Mouse (Mus musculus) layer of hippocampus, adult 18-20 months (tissue): ENCODE measurements around the gene Lancl1. TPM values are rescaled to one million over a fixed set of nuclear protein-coding genes. Genes with fewer than 3 reads are reported as not detected.

Experiments
- DNase-seq, 2 experiments: peaks; one replicate each; pipeline ENCODE4 v3.0.0; 2022; ENCODE audit warnings: low spot score in 2 of 2
- total RNA-seq, 2 experiments: library from RNA; stranded (reverse); gene quantifications; 2 replicates each; pipeline ENCODE4 v1.2.3; 2021

The Lancl1 gene
- total RNA-seq, 2 experiments from 2014 or later, result 202 to 223 TPM

- DNase-seq, result no peak
Observed at GRCm38 (mm10) chr1:67017101-67017870, 21.4 kb downstream of the Lancl1 start.

- no peak for DNase-seq
Observed at GRCm38 (mm10) chr1:67014205-67014604, 24.5 kb downstream of the Lancl1 start.

- no peak for DNase-seq
Observed at GRCm38 (mm10) chr1:67010520-67010919, 28.2 kb downstream of the Lancl1 start.

- DNase-seq, result no peak
Observed at GRCm38 (mm10) chr1:67003699-67004098, 35.0 kb downstream of the Lancl1 start.

- no peak for DNase-seq
Observed at GRCm38 (mm10) chr1:67002226-67002625, 36.4 kb downstream of the Lancl1 start.

GRCm38 (mm10) chr1:67001367-67001766 lies 37.3 kb downstream of the Lancl1 start:
- DNase-seq, result no peak

GRCm38 (mm10) chr1:67000484-67000883 lies 38.2 kb downstream of the Lancl1 start:
- no peak for DNase-seq

GRCm38 (mm10) chr1:66998601-66999000 lies 40.1 kb downstream of the Lancl1 start:
- DNase-seq, result peak in 1 of 2 experiments; percentile 39

GRCm38 (mm10) chr1:66998188-66998587 lies 40.5 kb downstream of the Lancl1 start:
- DNase-seq, result no peak

GRCm38 (mm10) chr1:66996819-66997218 lies 41.9 kb downstream of the Lancl1 start:
- DNase-seq, result no peak

GRCm38 (mm10) chr1:66992764-66993163 lies 45.9 kb downstream of the Lancl1 start:
- DNase-seq, result peak in 1 of 2 experiments; percentile 81

GRCm38 (mm10) chr1:66987558-66988190 lies 51.0 kb downstream of the Lancl1 start:
- no peak for DNase-seq

- DNase-seq, result no peak
Observed at GRCm38 (mm10) chr1:66985906-66986305, 52.8 kb downstream of the Lancl1 start.

- DNase-seq, result no peak
Observed at GRCm38 (mm10) chr1:66985129-66985698, 53.5 kb downstream of the Lancl1 start.

- no peak for DNase-seq
Observed at GRCm38 (mm10) chr1:66980129-66980528, 58.5 kb downstream of the Lancl1 start.

GRCm38 (mm10) chr1:66975456-66975855 lies 63.2 kb downstream of the Lancl1 start:
- no peak for DNase-seq

GRCm38 (mm10) chr1:66964857-66965256 lies 73.8 kb downstream of the Lancl1 start:
- no peak for DNase-seq

GRCm38 (mm10) chr1:66960536-66961243 lies 78.0 kb downstream of the Lancl1 start:
- no peak for DNase-seq

- DNase-seq, result no peak
Observed at GRCm38 (mm10) chr1:66957361-66957760, 81.3 kb downstream of the Lancl1 start.

- DNase-seq, result no peak
Observed at GRCm38 (mm10) chr1:66951086-66951485, 87.6 kb downstream of the Lancl1 start.
